Mouse (Mus musculus) layer of hippocampus, adult 11-12 months (tissue): ENCODE measurements around the gene Lmbr1l.
"Not testable (repeated sequence)": the region's sequence is repeated elsewhere in the genome, so short reads cannot be mapped to it uniquely, and the experiment has no call there.

Experiments used
- DNase-seq: peaks from one replicate; pipeline ENCODE4 v3.0.0; 2022; ENCODE audit warnings: low spot score

Gene Lmbr1l

GRCm38 (mm10) chr15:98917538-98918498 lies at the start of gene Lmbr1l:
Gene Lmbr1l, minus strand, starts transcription at chr15:98918231.
- DNase-seq: peak; percentile 99

- no peak for DNase-seq
Measured at GRCm38 (mm10) chr15:98959531-98959930, 41.5 kb upstream of the Lmbr1l start.

GRCm38 (mm10) chr15:98958901-98959420 lies 40.9 kb upstream of the Lmbr1l start:
- no peak for DNase-seq

GRCm38 (mm10) chr15:98957475-98957874 lies 39.4 kb upstream of the Lmbr1l start:
- DNase-seq: no peak

GRCm38 (mm10) chr15:98956000-98956399 lies 38.0 kb upstream of the Lmbr1l start:
- no peak for DNase-seq

GRCm38 (mm10) chr15:98955324-98955723 lies 37.3 kb upstream of the Lmbr1l start:
- DNase-seq: no peak

- DNase-seq: no peak
Measured at GRCm38 (mm10) chr15:98954425-98955253, 36.6 kb upstream of the Lmbr1l start.

- DNase-seq: peak; percentile 95
Measured at GRCm38 (mm10) chr15:98953401-98954356, 35.6 kb upstream of the Lmbr1l start, which contains the start of the genes Gm49450 and Tuba1a. Gene Gm49450, minus strand, starts transcription at chr15:98953551. Gene Tuba1a, minus strand, starts transcription at chr15:98953703.

- peak; percentile 68 for DNase-seq
Measured at GRCm38 (mm10) chr15:98952751-98953400, 34.8 kb upstream of the Lmbr1l start.

- no peak for DNase-seq
Measured at GRCm38 (mm10) chr15:98952063-98952455, 34.0 kb upstream of the Lmbr1l start.

- not testable (repeated sequence) for DNase-seq
Measured at GRCm38 (mm10) chr15:98951122-98952062, 33.4 kb upstream of the Lmbr1l start.

- DNase-seq: no peak
Measured at GRCm38 (mm10) chr15:98949607-98949892, 31.5 kb upstream of the Lmbr1l start.

- DNase-seq: no peak
Measured at GRCm38 (mm10) chr15:98948857-98949606, 31.0 kb upstream of the Lmbr1l start.

GRCm38 (mm10) chr15:98948382-98948781 lies 30.4 kb upstream of the Lmbr1l start:
- DNase-seq: no peak

- DNase-seq: no peak
Measured at GRCm38 (mm10) chr15:98947884-98948283, 29.9 kb upstream of the Lmbr1l start.

- no peak for DNase-seq
Measured at GRCm38 (mm10) chr15:98943133-98943532, 25.1 kb upstream of the Lmbr1l start.

GRCm38 (mm10) chr15:98942081-98942480 lies 24.1 kb upstream of the Lmbr1l start:
- DNase-seq: no peak

- no peak for DNase-seq
Measured at GRCm38 (mm10) chr15:98941539-98941938, 23.5 kb upstream of the Lmbr1l start.

GRCm38 (mm10) chr15:98940816-98941215 lies 22.8 kb upstream of the Lmbr1l start:
- no peak for DNase-seq
